Mouse (Mus musculus): ENCODE measurements at regions not wholly inside any gene's neighbourhood (a gene's known extent, or its start where the extent isn't known, plus 50 kb on each side); places are given as distances from the start of the nearest gene placed in this dataset.
"Not testable (repeated sequence)": the region's sequence is repeated elsewhere in the genome, so short reads cannot be mapped to it uniquely, and the experiment has no call there.

DNA sequence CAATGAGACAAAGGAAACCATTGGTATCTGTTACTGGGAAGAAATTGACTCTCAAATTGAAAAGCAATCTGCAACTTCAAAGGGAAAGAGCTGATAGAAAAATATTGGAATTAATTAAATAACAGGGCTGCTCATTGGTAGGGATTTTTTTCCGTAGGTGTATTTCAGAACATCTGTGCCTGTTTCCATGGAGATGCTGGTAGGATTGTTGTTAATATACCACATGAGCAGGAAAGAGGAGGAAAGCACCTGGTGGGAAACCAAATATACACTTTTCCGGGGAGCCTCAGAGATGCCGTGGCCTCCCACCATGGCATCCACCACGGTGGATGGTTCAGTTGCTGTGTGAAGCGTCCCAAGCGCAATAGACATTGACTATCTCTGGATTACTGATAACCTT lies 428.0 kb upstream of the Sphkap start:
- no peak for DNase-seq

DNA sequence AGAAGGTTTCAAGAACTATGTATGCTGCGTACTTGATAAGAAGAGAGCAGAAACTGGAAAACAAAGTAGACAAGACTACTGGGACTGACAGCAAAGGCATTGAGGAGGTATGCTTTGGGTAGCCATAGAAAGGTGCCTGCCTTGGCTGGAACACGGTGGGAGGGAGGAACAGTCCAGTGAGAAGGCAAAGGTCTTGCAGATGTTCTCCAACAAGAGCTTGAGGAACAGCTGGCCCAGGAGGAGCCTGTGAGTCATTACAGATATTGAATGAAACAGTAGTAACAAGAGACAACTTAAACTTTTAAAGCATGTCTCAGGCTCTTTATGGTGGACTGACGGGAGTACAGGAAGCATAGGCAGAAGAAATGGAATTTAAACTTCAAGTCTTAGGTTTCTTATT lies 424.9 kb upstream of the Sphkap start:
- DNase-seq = peak in 1 of 2 experiments; percentile 51

DNA sequence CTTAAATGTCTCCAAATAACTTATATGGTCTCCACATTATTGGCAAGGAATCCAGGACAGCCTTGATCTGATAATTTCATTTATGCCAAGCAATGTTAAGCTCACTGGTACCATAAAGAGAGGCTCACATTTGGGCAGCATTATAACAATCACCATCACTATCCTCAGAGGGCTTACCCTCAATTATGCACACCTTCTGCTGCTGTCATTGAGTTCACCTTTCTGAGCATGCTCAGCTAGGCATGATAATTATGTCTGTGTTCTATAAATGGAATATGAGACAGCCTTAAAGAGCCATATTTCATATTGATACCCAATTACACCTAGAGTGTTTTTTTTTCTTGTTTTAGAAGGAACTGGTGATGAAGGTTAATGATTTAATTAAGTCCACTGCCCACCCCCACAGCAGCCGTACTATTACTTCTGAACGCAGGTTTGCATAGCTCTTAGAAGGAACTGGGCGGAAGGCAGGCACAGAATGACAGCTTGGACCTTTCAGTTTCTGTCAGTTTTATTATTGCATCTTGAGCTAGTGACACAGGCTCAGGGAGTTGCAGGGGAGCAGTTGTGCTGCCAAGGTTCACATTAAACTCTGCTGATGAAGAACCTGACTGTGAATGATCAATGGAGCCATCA lies 424.0 kb upstream of the Sphkap start:
- peak; percentile 5 to 8 for DNase-seq

DNA sequence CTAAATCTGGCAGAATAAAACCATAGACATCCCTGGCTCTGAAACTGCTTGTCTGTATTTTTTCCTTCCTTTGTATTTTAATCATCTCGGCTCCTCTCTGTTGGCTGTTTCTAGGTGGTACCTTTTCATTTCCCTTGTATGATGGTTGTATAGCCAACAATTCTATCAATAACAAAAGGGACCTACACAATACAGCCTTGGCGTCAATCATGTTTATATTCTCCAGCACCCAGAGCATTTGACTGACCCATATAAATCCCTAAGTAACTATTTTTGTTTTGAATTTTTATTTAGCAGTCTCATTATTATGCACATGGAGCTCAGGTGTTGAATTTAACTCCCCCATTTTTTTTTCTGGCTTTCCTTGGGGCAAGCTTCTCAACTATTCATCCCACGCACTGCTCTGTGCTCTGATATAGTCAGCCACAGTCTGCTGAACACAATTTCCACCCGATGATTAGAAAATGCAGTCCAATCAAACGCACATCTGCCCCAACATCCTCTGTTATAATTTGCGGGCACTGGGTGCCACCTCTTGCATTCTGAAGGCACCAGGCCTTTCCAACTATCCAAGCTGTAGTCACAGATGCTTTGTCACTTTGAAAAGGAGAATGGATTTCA lies 422.1 kb upstream of the Sphkap start:
- DNase-seq = no peak

DNA sequence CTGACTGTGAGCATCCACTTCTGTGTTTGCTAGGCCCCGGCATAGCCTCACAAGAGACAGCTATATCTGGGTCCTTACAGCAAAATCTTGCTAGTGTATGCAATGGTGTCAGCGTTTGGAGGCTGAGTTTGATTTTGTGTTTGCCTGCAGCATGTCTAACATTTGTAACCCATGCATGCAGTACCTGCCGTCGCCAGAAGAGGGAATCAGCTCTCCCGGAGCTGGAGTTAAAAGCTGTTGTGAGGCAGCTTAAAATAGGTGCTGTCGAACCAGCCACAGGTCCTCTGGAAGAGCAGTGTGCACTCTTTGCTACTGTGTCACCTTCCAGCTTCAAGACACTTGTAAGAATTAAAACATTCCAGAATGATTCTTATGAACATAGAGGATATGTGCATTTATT lies 403.2 kb upstream of the Sphkap start:
- DNase-seq = not testable (repeated sequence)

DNA sequence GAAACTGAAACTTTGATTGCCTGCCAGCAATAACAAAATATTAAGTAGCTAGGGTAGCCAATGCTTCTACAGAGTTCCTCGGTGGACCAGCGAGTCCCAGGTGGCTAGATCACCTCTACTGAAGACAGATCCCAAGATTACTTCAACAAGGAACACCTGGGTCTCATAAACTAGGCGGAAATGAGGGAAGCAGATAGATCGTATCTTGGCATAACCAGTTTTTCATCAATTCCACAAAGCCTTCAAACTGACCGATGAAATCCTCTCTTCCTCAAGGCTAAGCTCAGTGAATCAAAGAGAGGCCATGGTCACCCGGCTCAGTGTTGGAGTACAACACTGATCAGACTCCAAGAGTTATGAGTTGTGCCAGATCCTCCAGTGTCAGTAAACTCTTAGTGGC lies 400.4 kb upstream of the Sphkap start:
- DNase-seq = no peak

DNA sequence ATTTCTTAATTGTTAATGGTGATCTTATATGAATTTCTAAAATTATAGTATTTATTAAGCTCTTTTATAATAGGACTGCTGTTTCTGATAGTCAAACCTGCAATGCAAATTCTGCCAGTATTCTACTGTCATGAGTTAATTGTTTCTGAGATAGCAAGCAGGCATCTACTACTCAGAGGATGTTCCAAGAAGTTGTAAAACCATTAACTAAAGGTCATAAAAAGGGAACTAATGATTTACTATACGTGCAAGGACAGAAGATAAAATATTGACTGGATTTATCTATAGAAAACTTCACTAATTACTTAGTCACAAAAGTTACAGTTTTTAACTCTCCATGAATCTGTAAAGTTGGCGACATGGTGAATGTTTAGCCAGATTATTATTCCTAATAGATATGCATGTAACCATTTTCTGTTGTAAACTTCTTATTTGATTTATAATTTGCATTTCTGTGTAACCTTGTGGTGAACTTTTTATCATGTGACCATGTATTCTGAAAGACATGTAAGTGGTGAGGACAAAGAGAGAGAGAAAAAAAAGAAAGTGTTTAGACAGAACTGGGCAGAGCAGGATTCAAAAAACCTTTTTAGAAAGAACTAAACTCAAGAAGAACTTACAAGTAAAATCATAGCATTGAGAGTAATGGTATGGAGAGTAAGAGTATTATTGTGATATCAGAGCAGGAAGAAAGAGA lies 395.5 kb upstream of the Sphkap start:
- DNase-seq = no peak

DNA sequence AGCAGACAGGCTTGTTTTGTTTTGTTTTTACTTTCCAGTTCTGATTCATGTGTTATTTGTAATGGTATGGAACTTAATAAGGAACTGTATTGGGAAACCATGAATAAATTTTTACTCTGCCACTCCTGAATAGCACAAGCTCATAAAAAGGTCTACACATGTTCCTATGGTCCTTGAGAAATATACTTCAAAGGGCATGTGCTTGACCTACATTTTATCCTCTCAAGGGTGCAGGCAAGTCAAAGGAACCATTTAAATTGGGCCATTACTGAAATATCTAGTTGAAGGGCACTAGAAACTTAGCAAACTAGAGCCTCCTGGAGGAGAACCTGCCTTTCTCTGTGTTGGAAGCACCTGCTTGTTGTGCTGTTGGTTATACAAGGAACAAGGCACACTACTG lies 393.8 kb upstream of the Sphkap start:
- no peak for DNase-seq

DNA sequence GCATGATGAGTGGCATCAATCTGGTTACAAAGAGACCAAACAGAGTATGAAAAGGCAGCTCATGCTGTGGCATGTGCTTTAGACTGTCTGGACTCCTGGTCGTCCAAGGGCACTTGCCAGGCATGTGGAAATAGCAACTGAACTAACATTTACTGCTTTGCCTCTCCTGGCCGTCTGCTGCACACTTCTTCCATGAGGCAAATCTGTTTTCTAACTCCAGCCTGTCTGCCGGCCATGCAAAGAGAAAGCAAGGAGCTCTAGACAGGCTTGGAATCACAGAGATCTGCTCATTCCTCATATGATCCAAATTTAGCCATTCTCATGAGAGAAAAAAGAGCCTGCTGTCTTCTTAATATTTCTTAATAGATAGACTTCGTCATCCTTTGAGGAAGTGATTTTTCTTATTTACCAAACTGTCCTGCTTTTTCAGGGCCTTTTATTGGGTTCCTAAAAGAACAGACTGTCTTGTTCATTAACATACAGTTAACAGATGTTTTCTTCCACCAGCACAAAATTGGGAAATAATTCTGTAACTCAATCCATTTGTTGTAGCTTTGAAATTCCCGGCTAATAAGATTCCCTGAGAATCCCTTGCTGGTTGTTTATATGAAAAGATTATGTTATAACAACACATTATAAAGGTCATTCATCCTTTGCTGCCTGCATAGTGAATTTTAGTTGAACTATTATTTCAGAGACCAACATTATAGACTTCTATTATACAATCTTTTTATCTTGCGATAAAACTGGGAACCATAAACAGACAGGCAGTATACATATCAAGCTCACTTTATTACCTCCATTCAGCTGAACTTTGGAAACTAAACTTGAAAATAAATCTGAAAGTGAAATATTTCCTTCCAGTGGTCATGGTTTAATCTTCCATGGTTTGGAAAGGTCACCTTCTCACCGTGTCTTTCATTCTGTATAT lies 389.2 kb upstream of the Sphkap start:
- DNase-seq = peak; percentile 53 to 57

DNA sequence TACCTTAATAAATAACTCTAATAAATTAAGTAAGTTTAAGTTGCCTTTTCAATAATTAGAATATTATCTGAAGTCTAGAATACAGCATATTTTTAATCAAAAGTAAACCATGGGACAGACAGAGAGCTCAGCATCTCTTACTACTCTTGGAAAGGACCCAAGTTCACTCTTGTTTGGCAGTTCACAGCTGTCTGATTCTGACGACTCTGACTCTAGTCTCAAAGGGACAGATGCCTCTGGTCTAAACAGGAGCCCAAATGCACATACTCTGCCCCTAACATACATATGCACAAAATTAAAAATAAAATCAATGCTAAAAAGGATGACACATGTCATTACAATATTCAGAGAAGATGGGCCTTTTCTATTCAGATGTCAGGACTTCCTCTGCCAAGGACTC lies 369.2 kb upstream of the Sphkap start:
- DNase-seq = no peak

DNA sequence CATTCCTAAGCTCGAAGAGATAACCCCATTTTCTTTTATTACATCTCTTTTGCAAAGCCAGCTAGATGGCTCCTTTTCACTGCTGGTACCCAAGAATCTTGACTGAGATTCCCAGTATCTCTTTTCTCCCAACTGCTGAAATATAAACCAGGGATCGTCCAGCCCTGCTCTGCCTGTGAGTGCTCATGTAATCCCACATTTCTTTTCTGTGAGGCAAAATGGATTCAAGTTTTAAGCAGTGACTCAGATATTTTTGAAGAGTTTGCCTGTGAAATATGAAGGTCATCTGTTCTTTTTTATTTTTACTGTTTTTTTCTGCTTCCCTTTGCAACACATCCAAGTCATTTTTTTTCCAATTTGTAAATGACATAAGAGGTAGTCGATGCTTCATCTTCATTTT lies 363.2 kb upstream of the Sphkap start:
- peak; percentile 4 to 7 for DNase-seq

DNA sequence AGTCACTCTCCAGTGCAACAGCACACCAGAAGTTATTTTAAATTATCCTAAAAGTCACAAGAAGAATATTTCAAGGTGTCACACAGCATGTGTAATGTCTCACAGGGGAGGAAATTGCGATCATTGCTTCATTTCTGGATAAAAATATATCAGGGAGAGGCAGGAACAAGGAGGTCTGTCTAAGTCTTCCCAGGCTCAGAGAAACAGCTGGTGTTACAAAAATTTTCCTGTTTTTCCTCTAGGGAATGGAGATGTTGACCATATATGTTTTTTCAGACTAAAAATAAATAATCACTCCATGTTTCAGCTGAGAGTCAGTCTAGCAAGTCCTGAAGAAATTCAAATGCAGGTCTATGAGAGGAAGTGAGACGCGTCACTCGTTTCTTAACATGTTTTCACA lies 353.5 kb upstream of the Sphkap start:
- peak in 1 of 2 experiments; percentile 33 for DNase-seq

DNA sequence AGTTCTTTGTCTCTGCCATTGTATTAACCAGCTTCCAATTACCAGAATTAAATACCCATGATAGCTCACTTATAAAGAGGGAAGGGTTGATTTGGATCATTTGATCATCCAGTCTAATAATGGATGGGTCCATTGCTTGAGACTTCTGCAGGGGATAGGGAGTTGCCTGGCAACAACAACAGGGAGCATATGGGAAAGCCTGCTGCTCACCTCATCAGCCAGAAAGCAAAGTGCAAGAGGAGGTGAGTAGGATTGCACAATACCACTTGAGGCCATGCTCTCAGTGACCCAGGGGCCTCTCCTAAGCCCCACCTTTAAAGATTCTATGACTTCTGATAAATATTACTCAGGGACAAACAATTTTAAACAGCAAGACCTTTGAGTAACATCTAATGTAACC lies 348.9 kb upstream of the Sphkap start:
- no peak for DNase-seq

DNA sequence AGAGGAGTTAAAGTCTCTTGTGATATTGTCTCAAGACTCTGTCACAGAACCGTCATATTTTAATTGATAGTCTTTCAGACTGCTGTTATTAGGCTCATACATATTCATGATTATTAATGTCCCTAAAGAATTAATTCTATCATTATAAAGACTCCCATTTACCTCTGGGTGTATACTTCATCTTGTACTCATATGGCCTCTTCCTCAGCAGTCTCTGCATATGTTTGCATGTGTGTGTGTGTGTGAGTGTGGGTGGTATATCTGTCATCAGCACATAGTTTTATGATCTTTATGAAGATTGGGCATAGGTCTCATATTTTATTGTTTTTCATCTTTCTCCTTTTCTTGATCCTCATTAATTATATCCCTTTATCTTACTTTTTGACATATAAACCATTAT lies 347.3 kb upstream of the Sphkap start:
- DNase-seq = no peak

DNA sequence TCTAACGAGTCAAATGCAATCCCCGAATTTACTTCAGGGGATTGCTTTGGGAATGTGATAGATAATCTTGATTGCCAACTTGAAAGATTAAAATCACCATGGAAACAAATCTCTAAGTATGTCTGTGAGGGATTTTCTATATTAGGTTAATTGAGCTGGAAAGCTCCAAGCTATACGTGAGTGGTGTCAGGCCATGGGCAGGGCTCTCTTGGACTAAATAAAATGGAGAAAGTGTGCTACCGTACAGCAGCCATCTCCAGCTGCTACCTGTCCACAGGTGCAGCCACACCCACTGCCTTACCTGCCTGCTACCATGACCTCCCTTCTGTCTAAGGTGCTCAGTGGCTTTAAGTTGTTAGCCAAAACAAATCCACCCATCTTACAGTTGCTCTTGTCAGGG lies 345.0 kb upstream of the Sphkap start:
- no peak for DNase-seq

DNA sequence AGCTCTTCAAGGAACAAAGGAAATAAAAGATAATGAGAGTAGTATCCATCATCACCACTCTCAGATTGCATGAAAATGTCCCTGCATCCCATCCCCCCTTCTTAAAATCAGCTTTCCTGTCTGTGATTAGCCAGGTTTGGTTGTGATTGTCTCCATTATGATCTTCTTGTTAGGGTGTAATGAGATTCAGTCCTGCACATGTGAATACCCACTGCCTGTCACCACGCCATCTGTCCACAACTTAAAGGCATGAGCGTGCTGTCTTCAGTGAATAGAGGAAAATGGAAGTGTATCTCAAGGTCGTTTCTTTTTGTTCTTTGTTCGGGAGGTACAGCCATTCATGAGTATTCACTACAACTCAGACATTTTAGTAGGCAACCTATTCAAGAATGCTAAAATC lies 341.0 kb upstream of the Sphkap start:
- DNase-seq = no peak

DNA sequence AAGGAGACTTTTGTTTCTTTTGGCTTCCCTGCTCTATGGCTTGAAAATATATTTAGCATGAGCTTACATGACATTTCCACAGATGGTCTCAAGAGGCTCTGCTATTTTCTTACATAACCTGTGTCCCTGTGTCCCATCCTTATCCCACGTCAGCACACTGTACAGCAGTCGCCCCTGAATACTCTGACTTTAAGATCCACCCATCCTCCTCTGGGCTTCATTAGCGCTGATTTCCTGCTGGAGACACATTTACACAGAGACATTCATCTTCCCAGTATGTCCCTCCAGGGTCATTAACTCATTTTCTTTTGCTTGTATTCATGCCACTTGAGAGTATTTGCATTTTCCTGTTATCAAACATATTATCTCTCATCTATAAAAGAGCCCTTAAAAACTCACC lies 340.1 kb upstream of the Sphkap start:
- no peak for DNase-seq

DNA sequence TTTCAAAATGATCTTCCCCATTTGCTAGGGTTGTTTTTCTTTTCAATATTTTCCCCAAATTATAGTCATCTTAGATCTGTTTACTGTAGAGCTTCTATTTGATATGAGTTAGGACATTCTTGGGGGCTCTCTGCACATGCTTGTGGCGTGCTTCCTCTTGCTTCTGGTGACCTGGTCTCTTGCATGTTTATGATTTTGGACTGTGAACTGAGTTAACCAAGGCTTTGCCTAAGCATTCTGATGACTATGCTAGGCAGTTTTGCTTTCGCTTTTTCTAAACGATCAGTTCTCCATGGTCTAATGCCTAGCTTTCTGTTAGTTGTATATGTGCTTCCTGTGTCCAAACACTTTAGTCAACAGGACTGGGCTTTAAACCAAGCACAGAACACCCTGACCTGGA lies 339.4 kb upstream of the Sphkap start:
- DNase-seq = no peak

DNA sequence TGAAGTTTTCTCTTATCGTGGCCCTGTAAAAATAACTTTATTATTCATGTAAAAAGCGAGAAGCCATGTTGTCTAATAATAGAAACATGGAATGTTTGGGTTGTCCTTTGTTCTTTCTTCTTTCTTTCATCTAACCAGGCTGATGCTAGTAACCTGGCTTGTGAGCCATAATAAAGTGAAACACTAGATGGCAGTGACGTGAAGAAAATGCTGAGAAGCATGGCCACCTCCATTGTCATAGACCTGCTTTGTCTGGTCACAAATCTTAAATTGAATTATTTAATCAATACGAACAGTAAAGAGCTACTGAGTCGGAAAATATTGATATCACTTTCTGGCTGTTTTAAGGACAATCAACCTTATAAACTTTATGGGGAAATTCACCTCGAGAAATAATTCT lies 338.0 kb upstream of the Sphkap start:
- peak; percentile 37 to 67 for DNase-seq

DNA sequence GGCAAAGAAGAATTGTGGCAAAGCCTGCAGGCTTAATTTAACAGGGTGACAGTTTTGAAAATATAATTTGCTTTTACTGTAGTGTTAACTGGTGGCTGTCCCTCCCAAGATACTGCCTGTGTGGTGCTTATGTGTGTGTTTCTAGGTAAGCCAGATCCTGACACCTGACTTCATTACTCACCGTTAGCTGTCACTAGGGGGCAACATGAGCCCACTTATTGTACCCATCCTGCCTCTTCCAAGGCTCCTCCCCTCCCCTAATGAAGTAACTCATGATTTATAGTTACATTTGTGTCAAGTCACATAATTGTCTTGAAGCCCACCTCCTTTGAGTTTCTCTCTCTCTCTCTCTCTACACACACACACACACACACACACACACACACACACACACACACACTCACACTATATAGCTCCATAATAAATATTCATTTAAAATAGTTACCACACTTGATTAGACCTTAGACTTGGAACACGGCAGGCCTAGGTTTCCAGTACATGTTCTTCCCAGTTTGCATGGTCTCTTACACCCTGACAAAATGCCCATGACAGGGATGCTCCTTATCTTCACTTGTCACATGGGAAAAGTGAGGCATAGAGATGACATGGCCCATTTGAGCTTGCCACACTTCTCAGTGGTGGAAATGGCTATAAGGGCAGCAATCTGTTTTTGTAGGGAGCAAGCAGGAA lies 328.6 kb upstream of the Sphkap start:
- DNase-seq = peak in 1 of 2 experiments; percentile 13

DNA sequence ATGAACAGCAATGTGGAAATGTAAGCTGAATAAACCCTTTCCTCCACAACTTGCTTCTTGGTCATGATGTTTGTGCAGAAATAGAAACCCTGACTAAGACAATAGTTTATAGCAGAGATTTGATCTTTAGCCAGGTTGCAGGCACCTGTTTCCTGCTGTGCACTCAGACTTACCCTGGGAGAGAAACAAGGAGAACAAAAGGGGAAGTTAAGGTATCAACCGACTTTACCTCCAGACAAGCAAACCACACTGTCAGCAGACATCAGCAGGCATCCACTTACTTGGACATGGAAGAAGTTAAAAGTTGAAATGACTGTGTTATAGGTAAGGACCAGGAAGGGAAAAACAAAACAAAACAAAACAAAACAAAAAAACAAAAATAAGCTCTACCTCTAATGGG lies 323.7 kb upstream of the Sphkap start:
- DNase-seq = no peak

DNA sequence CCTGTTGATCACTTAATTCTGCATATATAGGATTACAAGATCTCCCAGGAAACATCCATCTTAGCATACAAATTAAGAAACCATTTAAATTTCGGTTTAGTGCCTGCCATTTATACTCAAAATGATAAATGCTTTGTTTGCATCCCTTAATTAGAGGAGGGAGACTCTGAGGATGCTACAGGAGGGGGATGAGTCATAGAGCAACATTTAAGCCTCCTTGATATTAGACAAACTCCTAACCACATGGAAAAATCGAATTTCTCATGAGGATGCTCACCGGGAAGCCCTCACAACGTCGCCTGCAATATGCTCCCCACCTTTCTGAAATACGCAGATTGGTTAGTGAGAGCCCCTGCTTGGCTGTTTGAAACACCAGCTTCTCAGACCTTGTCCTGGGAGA lies 320.8 kb upstream of the Sphkap start:
- no peak for DNase-seq
